8 mouse cellular contexts compared by ENCODE assay signal in genomic region chr14:119008031-119008590, GRCm38 (mm10).
DNase-seq lines count a peak whose midpoint lies in the region; ATAC-seq and TF ChIP-seq lines count a peak whose summit lies in the region.

No protein-coding gene starts in this region.

- no peak for TF ChIP-seq POLR2A in brain, embryonic 14.5 days (IDR thresholded peaks at IDR 0.05; ENCODE audit: borderline replicate concordance, extremely low read depth, insufficient read depth, insufficient read length, poor library complexity, severe bottlenecking)

- no peaks in the 10 kb centered on the region for H3K36me3 ChIP-seq in heart, embryonic 15.5 days
- H3K36me3 ChIP-seq in hindbrain, embryonic 15.5 days: no peaks in the 10 kb centered on the region; the same call in 1 of the 2 replicates
- H3K36me3 ChIP-seq in midbrain, embryonic 14.5 days (ENCODE audit: control insufficient read depth, insufficient read depth, low read length): no peaks in the 10 kb centered on the region

- DNase-seq in heart, postnatal 25 days (ENCODE audit: low spot score): no peak
- DNase-seq in brain, embryonic 14.5 days (ENCODE audit: low read depth): peak; percentile 43
- no peak for DNase-seq in midbrain, embryonic 14.5 days
- no peak for DNase-seq in left cerebral cortex, postnatal 10 days (ENCODE audit: extremely low spot score in 1 of 2, low spot score in 2 of 2)

- 57% methylated on average over 7 of the region's 7 CpGs for WGBS in heart, embryonic 15.5 days
- WGBS in hindbrain, embryonic 15.5 days: 48% methylated on average over 7 of the region's 7 CpGs
- WGBS in midbrain, embryonic 14.5 days: 49% methylated on average over 7 of the region's 7 CpGs

- no peak overlapping the region; the same call in none of the 2 replicates for H3K27ac ChIP-seq in heart, embryonic 15.5 days
- peak overlapping the region; percentile 75 for H3K27ac ChIP-seq in hindbrain, embryonic 15.5 days (replicated peaks)
- peak overlapping the region; percentile 64 for H3K27ac ChIP-seq in midbrain, embryonic 14.5 days (replicated peaks; ENCODE audit: low read depth, low read length)

- H3K4me3 ChIP-seq in heart, embryonic 15.5 days: peak overlapping the region; percentile 54
- peak overlapping the region; percentile 48 for H3K4me3 ChIP-seq in hindbrain, embryonic 15.5 days
- H3K4me3 ChIP-seq in midbrain, embryonic 14.5 days (replicated peaks; ENCODE audit: low read depth, low read length): peak overlapping the region; percentile 49

- intact Hi-C loops in heart, postnatal 25 days (cut with DNase I): loop anchor here (5.0 kb wide), 1 partner anchor 71 kb away; the partner anchor contains the start of gene Dnajc3
- intact Hi-C loops in left cerebral cortex, postnatal 10 days (cut with DNase I): no loop called here

- peaks cover 8% of the 10 kb centered on the region for H3K4me1 ChIP-seq in heart, embryonic 15.5 days (replicated peaks)
- H3K4me1 ChIP-seq in hindbrain, embryonic 15.5 days (replicated peaks): peaks cover 17% of the 10 kb centered on the region
- H3K4me1 ChIP-seq in midbrain, embryonic 14.5 days (ENCODE audit: control insufficient read depth, insufficient read depth, low read length): peaks cover 8% of the 10 kb centered on the region

- no peak for TF ChIP-seq CTCF in brain, embryonic 14.5 days (IDR thresholded peaks at IDR 0.05; ENCODE audit: borderline replicate concordance, extremely low read depth, insufficient read depth, insufficient read length)

- H3K9me3 ChIP-seq in heart, embryonic 15.5 days (replicated peaks): no peaks in the 10 kb centered on the region
- no peaks in the 10 kb centered on the region for H3K9me3 ChIP-seq in hindbrain, embryonic 15.5 days
- H3K9me3 ChIP-seq in midbrain, embryonic 14.5 days (ENCODE audit: control insufficient read depth, low read length): no peaks in the 10 kb centered on the region

- ATAC-seq in heart, embryonic 15.5 days (replicated peaks; ENCODE audit: insufficient number of reproducible peaks, insufficient read depth, low FRiP score, low read depth): no peak
- no peak for ATAC-seq in hindbrain, embryonic 15.5 days (ENCODE audit: low FRiP score, low read depth)
- no peak for ATAC-seq in midbrain, embryonic 14.5 days (ENCODE audit: low FRiP score, low TSS enrichment)
- no peak for ATAC-seq in activated CD4-positive, CD25-positive, alpha-beta regulatory T cell, adult 4 months
- ATAC-seq in inflammation-experienced regulatory T-cells, adult 6 months: no peak

- peak overlapping the region; percentile 52 for H3K9ac ChIP-seq in heart, embryonic 15.5 days
- H3K9ac ChIP-seq in hindbrain, embryonic 15.5 days: peak overlapping the region; percentile 20; the same call in 1 of the 2 replicates
- H3K9ac ChIP-seq in midbrain, embryonic 14.5 days (replicated peaks; ENCODE audit: low read length): peak overlapping the region; percentile 27; the same call in 1 of the 2 replicates

- H3K27me3 ChIP-seq in heart, embryonic 15.5 days: no peaks in the 10 kb centered on the region
- H3K27me3 ChIP-seq in hindbrain, embryonic 15.5 days: no peaks in the 10 kb centered on the region
- no peaks in the 10 kb centered on the region for H3K27me3 ChIP-seq in midbrain, embryonic 14.5 days (ENCODE audit: control insufficient read depth, insufficient read depth, low read length)

- peak overlapping the region; percentile 94 for H3K4me2 ChIP-seq in heart, embryonic 15.5 days
- H3K4me2 ChIP-seq in hindbrain, embryonic 15.5 days: peak overlapping the region; percentile 73
- peak overlapping the region; percentile 98 for H3K4me2 ChIP-seq in midbrain, embryonic 14.5 days (ENCODE audit: low read length)
